In genomic region chr7:109519936-109520335, GRCm38 (mm10) we compare ENCODE assay signal across 8 mouse cellular contexts. TPM values are rescaled to one million over a fixed set of nuclear protein-coding genes. Genes with fewer than 3 reads are reported as not detected.
DNase-seq lines count a peak whose midpoint lies in the region; ATAC-seq lines count a peak whose summit lies in the region.

No protein-coding gene starts in this region.

- no peak for ATAC-seq in liver, embryonic 12.5 days

- H3K4me1 ChIP-seq in liver, embryonic 12.5 days: peaks cover 50% of the 10 kb centered on the region

- H3K4me3 ChIP-seq in liver, embryonic 12.5 days: peak overlapping the region; percentile 98

- peak; percentile 10 for DNase-seq in embryo, embryonic 9.5 days (ENCODE audit: extremely low spot score)
- DNase-seq in embryo, embryonic 10 days (ENCODE audit: low spot score): no peak
- DNase-seq in thymus, postnatal 4 days: peak; percentile 18
- DNase-seq in thymus, postnatal 25 days: no peak
- no peak for DNase-seq in cerebellum, postnatal 25 days
- no peak for DNase-seq in cerebellum, adult 8-10 months
- DNase-seq in cerebellum, postnatal 14 days: no peak

- peak overlapping the region; percentile 90 for H3K4me2 ChIP-seq in liver, embryonic 12.5 days

- peaks cover 54% of the 10 kb centered on the region for H3K36me3 ChIP-seq in liver, embryonic 12.5 days

- WGBS in liver, embryonic 12.5 days (ENCODE audit: insufficient replicate concordance): 2% methylated on average over 10 of the region's 10 CpGs

- H3K27me3 ChIP-seq in liver, embryonic 12.5 days (replicated peaks): no peaks in the 10 kb centered on the region

- H3K9me3 ChIP-seq in liver, embryonic 12.5 days (replicated peaks): no peaks in the 10 kb centered on the region

- peak overlapping the region; percentile 98 for H3K9ac ChIP-seq in liver, embryonic 12.5 days

- peak overlapping the region; percentile 97 for H3K27ac ChIP-seq in liver, embryonic 12.5 days

RNA-seq across cellular contexts. Expression of gene Rpl27a, which starts 1.0 kb away (rescaled TPM):
- polyA plus RNA-seq in liver, embryonic 12.5 days (2016; fragmentation: Nextera tagmentation; extraction: Ambion mirVana): 122 and 125 TPM in 2 replicates

RNA-seq across cellular contexts. Expression of gene Trim66, which starts 12.0 kb away (rescaled TPM):
- 0.04 TPM in 1 of 2 replicates, not detected in the other for polyA plus RNA-seq in liver, embryonic 12.5 days (2016; fragmentation: Nextera tagmentation; extraction: Ambion mirVana)

Comparison
In these comparisons a context has a peak if more than half of its experiments do, and no peak if none do; other contexts are left out.
1. DNase-seq: peak in embryo, embryonic 9.5 days (single experiment) and thymus, postnatal 4 days (single experiment); none in embryo, embryonic 10 days (single experiment), thymus, postnatal 25 days (single experiment), cerebellum, postnatal 25 days (0 of 2), cerebellum, adult 8-10 months (single experiment) and cerebellum, postnatal 14 days (0 of 2).